Mouse (Mus musculus) lung, adult 2 months (tissue): ENCODE results near the gene Tln2.

Source experiments
- CTCF ChIP-seq: fragments of 200-500 bp; IDR thresholded peaks from 2 replicates; pipeline ENCODE4 v1.5.1; 2011; ENCODE audit warnings: mild to moderate bottlenecking, low read length, control low read depth; ENCODE audit not compliant: insufficient read depth
- POLR2A ChIP-seq: fragments of 200-500 bp; IDR thresholded peaks from 2 replicates; pipeline ENCODE4 v1.6.1; 2011; ENCODE audit warnings: low read depth, mild to moderate bottlenecking, control low read depth, low read length, borderline replicate concordance; ENCODE audit errors: extremely low read depth

- TF ChIP-seq POLR2A (no peak), CTCF (no peak)
Measured at GRCm38 (mm10) chr9:67424110-67424509, 135.4 kb downstream of the Tln2 start.
